Mouse (Mus musculus): Measurements from ENCODE around the gene Nnat.

Gene Nnat

GRCm38 (mm10) chr2:157607542-157608236, 47.8 kb downstream of the Nnat start:
- peak; percentile 55 for DNase-seq

- no peak for DNase-seq
Observed at GRCm38 (mm10) chr2:157611735-157612134, 51.9 kb downstream of the Nnat start.

All from kidney, postnatal 10 days (tissue).